Mouse (Mus musculus) liver, embryonic 12.5 days (tissue): ENCODE measurements around the gene Cavin3. TPM values are rescaled to one million over a fixed set of nuclear protein-coding genes. Genes with fewer than 3 reads are reported as not detected.
"Not testable (repeated sequence)": the region's sequence is repeated elsewhere in the genome, so short reads cannot be mapped to it uniquely, and the experiment has no call there.

Experiments
- ATAC-seq: fragments of 200-750 bp; cut with Nextera tagmentation; 2 replicates; pipeline ENCODE4 v1.8.0; 2017; ENCODE audit warnings: moderate number of reproducible peaks, mild to moderate bottlenecking, moderate library complexity
- H3K27ac ChIP-seq: fragments of 300-500 bp; sonication (generic); 2 replicates; pipeline ENCODE4 v1.5.1; 2016; ENCODE audit warnings: mild to moderate bottlenecking
- H3K27me3 ChIP-seq: fragments of 300-500 bp; sonication (generic); replicated peaks from 2 replicates; pipeline ENCODE4 v1.6.1; 2016; ENCODE audit warnings: mild to moderate bottlenecking, moderate library complexity
- H3K36me3 ChIP-seq: fragments of 300-500 bp; sonication (generic); 2 replicates; pipeline ENCODE4 v1.6.1; 2016; ENCODE audit warnings: mild to moderate bottlenecking, moderate library complexity
- H3K4me1 ChIP-seq: fragments of 300-500 bp; sonication (generic); 2 replicates; pipeline ENCODE4 v1.6.1; 2016
- H3K4me2 ChIP-seq: fragments of 300-500 bp; sonication (generic); 2 replicates; pipeline ENCODE4 v1.6.1; 2016; ENCODE audit warnings: mild to moderate bottlenecking, moderate library complexity
- H3K4me3 ChIP-seq: fragments of 300-500 bp; sonication (generic); 2 replicates; pipeline ENCODE4 v1.5.1; 2016; ENCODE audit warnings: mild to moderate bottlenecking, moderate library complexity
- H3K9ac ChIP-seq: fragments of 300-500 bp; sonication (generic); 2 replicates; pipeline ENCODE4 v1.6.1; 2016; ENCODE audit warnings: mild to moderate bottlenecking, moderate library complexity
- H3K9me3 ChIP-seq: fragments of 300-500 bp; sonication (generic); replicated peaks from 2 replicates; pipeline ENCODE4 v1.6.1; 2016; ENCODE audit warnings: mild to moderate bottlenecking, moderate library complexity
- WGBS: fragments of 180-500 bp; shearing (Covaris S2); methylation state at CpG from one replicate; pipeline ENCODE4 v1.1.7; 2016; ENCODE audit not compliant: insufficient replicate concordance; 5-methylcytosine and 5-hydroxymethylcytosine counted together
- polyA plus RNA-seq: library from polyadenylated mRNA; unstranded; fragments of >200 nt; fragmentation: Nextera tagmentation; extraction: Ambion mirVana; gene quantifications from 2 replicates; pipeline ENCODE4 v1.2.1, GENCODE M21; 2016

The Cavin3 gene
- polyA plus RNA-seq, 1 experiment from 2014 or later: 8.3 TPM

GRCm38 (mm10) chr7:105479232-105479631 is 2.9 kb downstream of the Cavin3 start:
- Histone ChIP-seq H3K27me3 (peaks cover 28% of the 10 kb centered on the region), H3K4me1 (peaks cover 10% of the 10 kb centered on the region; the same call in 1 of the 2 replicates), H3K4me2 (no peak overlapping the region), H3K9me3 (no peaks in the 10 kb centered on the region), H3K9ac (no peak overlapping the region), H3K4me3 (no peak overlapping the region), H3K27ac (no peak overlapping the region), H3K36me3 (no peaks in the 10 kb centered on the region)
- no peak for ATAC-seq
- 69% methylated on average over 6 of the region's 6 CpGs for WGBS

- no peak for ATAC-seq
- Histone ChIP-seq H3K9ac (no peak overlapping the region), H3K4me1 (peaks cover 10% of the 10 kb centered on the region; the same call in 1 of the 2 replicates), H3K4me2 (no peak overlapping the region), H3K27me3 (peaks cover 28% of the 10 kb centered on the region), H3K4me3 (no peak overlapping the region), H3K9me3 (no peaks in the 10 kb centered on the region), H3K36me3 (no peaks in the 10 kb centered on the region), H3K27ac (no peak overlapping the region)
- WGBS: 53% methylated on average over 8 of the region's 8 CpGs
These were observed 3.8 kb downstream of the Cavin3 start for GRCm38 (mm10) chr7:105478344-105478743.

- ATAC-seq: no peak
- H3K27ac ChIP-seq: no peak overlapping the region
These were observed 4.3 kb downstream of the Cavin3 start for GRCm38 (mm10) chr7:105477841-105478240.

GRCm38 (mm10) chr7:105477433-105477700 is 4.7 kb downstream of the Cavin3 start:
- 69% methylated on average over 1 of the region's 1 CpGs for WGBS
- Histone ChIP-seq H3K9ac (no peak overlapping the region), H3K4me1 (peaks cover 7% of the 10 kb centered on the region; the same call in 1 of the 2 replicates), H3K27me3 (peaks cover 23% of the 10 kb centered on the region), H3K36me3 (no peaks in the 10 kb centered on the region), H3K27ac (no peak overlapping the region), H3K9me3 (no peaks in the 10 kb centered on the region), H3K4me3 (no peak overlapping the region), H3K4me2 (no peak overlapping the region)
- no peak for ATAC-seq

More at GRCm38 (mm10) chr7:105477841-105478240, 4.3 kb downstream of the Cavin3 start:
- H3K4me3 ChIP-seq: no peak overlapping the region
- peaks cover 10% of the 10 kb centered on the region; the same call in 1 of the 2 replicates for H3K4me1 ChIP-seq
- H3K27me3 ChIP-seq: peaks cover 28% of the 10 kb centered on the region
- H3K4me2 ChIP-seq: no peak overlapping the region
- no peaks in the 10 kb centered on the region for H3K36me3 ChIP-seq
- WGBS: 41% methylated on average over 3 of the region's 3 CpGs
- H3K9ac ChIP-seq: no peak overlapping the region
- H3K9me3 ChIP-seq: no peaks in the 10 kb centered on the region

GRCm38 (mm10) chr7:105476683-105477432 is 5.2 kb downstream of the Cavin3 start:
- ATAC-seq: no peak
- Histone ChIP-seq H3K27ac (no peak overlapping the region), H3K36me3 (no peaks in the 10 kb centered on the region), H3K4me3 (no peak overlapping the region), H3K4me2 (no peak overlapping the region), H3K4me1 (peaks cover 3% of the 10 kb centered on the region; the same call in 1 of the 2 replicates), H3K9ac (no peak overlapping the region), H3K9me3 (no peaks in the 10 kb centered on the region), H3K27me3 (peaks cover 18% of the 10 kb centered on the region)
- WGBS: 64% methylated on average over 10 of the region's 10 CpGs

GRCm38 (mm10) chr7:105475396-105475949 is 6.6 kb downstream of the Cavin3 start:
- H3K27me3 ChIP-seq: peaks cover 4% of the 10 kb centered on the region
- H3K9me3 ChIP-seq: no peaks in the 10 kb centered on the region
- no peak for ATAC-seq
- H3K4me2 ChIP-seq: no peak overlapping the region
- H3K27ac ChIP-seq: no peak overlapping the region
- no peak overlapping the region for H3K4me3 ChIP-seq
- no peaks in the 10 kb centered on the region for H3K36me3 ChIP-seq
- 53% methylated on average over 7 of the region's 7 CpGs for WGBS
- H3K9ac ChIP-seq: no peak overlapping the region
- H3K4me1 ChIP-seq: no peaks in the 10 kb centered on the region

- Histone ChIP-seq H3K4me1 (no peaks in the 10 kb centered on the region), H3K4me2 (no peak overlapping the region), H3K4me3 (no peak overlapping the region), H3K9me3 (no peaks in the 10 kb centered on the region), H3K27me3 (no peaks in the 10 kb centered on the region; the same call in 1 of the 2 replicates), H3K36me3 (no peaks in the 10 kb centered on the region), H3K9ac (no peak overlapping the region), H3K27ac (no peak overlapping the region)
- 58% methylated on average over 4 of the region's 4 CpGs for WGBS
- ATAC-seq: no peak
These were observed 7.3 kb downstream of the Cavin3 start for GRCm38 (mm10) chr7:105474771-105475315.

GRCm38 (mm10) chr7:105472607-105473006 is 9.5 kb downstream of the Cavin3 start:
- Histone ChIP-seq H3K36me3 (no peaks in the 10 kb centered on the region), H3K4me1 (no peaks in the 10 kb centered on the region), H3K27me3 (no peaks in the 10 kb centered on the region), H3K9me3 (no peaks in the 10 kb centered on the region), H3K27ac (no peak overlapping the region), H3K4me3 (no peak overlapping the region), H3K4me2 (no peak overlapping the region), H3K9ac (no peak overlapping the region)
- WGBS: 57% methylated on average over 1 of the region's 1 CpGs
- ATAC-seq: no peak

GRCm38 (mm10) chr7:105465505-105465904 is 16.6 kb downstream of the Cavin3 start:
- H3K27me3 ChIP-seq, ATAC-seq, H3K4me1 ChIP-seq, H3K4me2 ChIP-seq, H3K9ac ChIP-seq, H3K36me3 ChIP-seq, H3K4me3 ChIP-seq, H3K27ac ChIP-seq, H3K9me3 ChIP-seq: not testable (repeated sequence)
- 68% methylated on average over 5 of the region's 5 CpGs for WGBS

GRCm38 (mm10) chr7:105458546-105458945 is 23.6 kb downstream of the Cavin3 start:
- no peaks in the 10 kb centered on the region for H3K9me3 ChIP-seq
- H3K9ac ChIP-seq: no peak overlapping the region
- H3K36me3 ChIP-seq: no peaks in the 10 kb centered on the region
- no peaks in the 10 kb centered on the region for H3K27me3 ChIP-seq
- no peak overlapping the region for H3K4me3 ChIP-seq
- no peak for ATAC-seq
- no peak overlapping the region for H3K27ac ChIP-seq
- no peaks in the 10 kb centered on the region for H3K4me1 ChIP-seq
- H3K4me2 ChIP-seq: no peak overlapping the region

GRCm38 (mm10) chr7:105453345-105453744 is 28.8 kb downstream of the Cavin3 start:
- not testable (repeated sequence) for H3K27me3 ChIP-seq, H3K36me3 ChIP-seq, H3K4me2 ChIP-seq, ATAC-seq, H3K4me3 ChIP-seq, H3K9me3 ChIP-seq, H3K4me1 ChIP-seq, H3K9ac ChIP-seq, H3K27ac ChIP-seq
- WGBS: 76% methylated on average over 4 of the region's 4 CpGs

GRCm38 (mm10) chr7:105445076-105445475 is 37.0 kb downstream of the Cavin3 start:
- WGBS: 48% methylated on average over 3 of the region's 3 CpGs
- ATAC-seq: no peak
- H3K9ac ChIP-seq: no peak overlapping the region

More at GRCm38 (mm10) chr7:105445076-105445475, 37.0 kb downstream of the Cavin3 start:
- Histone ChIP-seq H3K9me3 (no peaks in the 10 kb centered on the region), H3K27ac (no peak overlapping the region), H3K4me1 (no peaks in the 10 kb centered on the region), H3K4me3 (no peak overlapping the region), H3K4me2 (no peak overlapping the region), H3K27me3 (no peaks in the 10 kb centered on the region), H3K36me3 (no peaks in the 10 kb centered on the region)
